Mouse (Mus musculus) thymus, adult 2 months (tissue): ENCODE results near the gene Inpp4a.

Experiments
- CTCF ChIP-seq: fragments of 200-500 bp; IDR thresholded peaks from 2 replicates; pipeline ENCODE4 v1.5.1; 2012; ENCODE audit warnings: mild to moderate bottlenecking, control low read depth, low read length, moderate library complexity, borderline replicate concordance; ENCODE audit not compliant: control insufficient read depth, poor library complexity, insufficient read depth; ENCODE audit errors: extremely low read depth
- POLR2A ChIP-seq: fragments of 200-500 bp; IDR thresholded peaks from 2 replicates; pipeline ENCODE4 v1.6.1; 2012; ENCODE audit warnings: mild to moderate bottlenecking, low read length, control low read depth, moderate library complexity; ENCODE audit not compliant: control insufficient read depth, poor library complexity, insufficient read depth; ENCODE audit errors: extremely low read depth

- TF ChIP-seq CTCF (no peak), POLR2A (no peak)
These were observed 56.6 kb downstream of the Inpp4a start for GRCm38 (mm10) chr1:37356305-37356704.
